Mouse (Mus musculus): ENCODE data around the gene Prex1.

Prex1 gene

GRCm38 (mm10) chr2:166581881-166582583, 131.6 kb downstream of the Prex1 start:
- in situ Hi-C loops (cut with MboI; ENCODE audit: unreplicated experiment in 2 of 2) = loop anchor here in 1 of 2 experiments (10.0 to 25.0 kb wide), 2 partner anchors 423 to 630 kb away; no protein-coding TSS in a partner anchor

- in situ Hi-C loops (cut with MboI; ENCODE audit: unreplicated experiment in 2 of 2) = loop anchor here (10.0 to 25.0 kb wide), 2 partner anchors 425 to 633 kb away; no protein-coding TSS in a partner anchor
These were observed 133.8 kb downstream of the Prex1 start for GRCm38 (mm10) chr2:166579793-166580192.

GRCm38 (mm10) chr2:166579361-166579760, 134.3 kb downstream of the Prex1 start:
- in situ Hi-C loops (cut with MboI; ENCODE audit: unreplicated experiment in 2 of 2) = loop anchor here (10.0 to 25.0 kb wide), 2 partner anchors 425 to 633 kb away; no protein-coding TSS in a partner anchor

DNA sequence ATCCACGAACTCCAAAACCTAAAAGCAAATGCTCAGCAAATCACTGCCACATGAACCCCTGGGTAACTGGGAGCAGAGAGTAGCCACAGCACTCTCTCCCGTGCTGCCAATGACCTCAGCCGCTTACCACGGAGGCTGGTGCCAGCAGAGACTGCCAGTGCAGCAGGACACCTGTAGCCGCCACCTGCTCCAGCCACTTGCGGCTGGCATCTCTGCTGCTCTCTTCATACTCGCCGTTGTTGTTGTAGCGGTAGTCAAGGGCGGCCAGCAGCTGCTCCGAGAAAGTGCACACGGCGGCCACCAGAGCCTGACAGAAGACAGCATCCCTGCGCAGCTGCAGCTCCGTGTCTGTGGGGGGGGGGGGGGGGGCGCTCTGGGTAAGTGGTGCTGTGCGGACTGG, 138.2 kb downstream of the Prex1 start:
- in situ Hi-C loops (cut with MboI; ENCODE audit: unreplicated experiment in 2 of 2) = loop anchor here (10.0 to 25.0 kb wide), 2 partner anchors 429 to 637 kb away; no protein-coding TSS in a partner anchor

DNA sequence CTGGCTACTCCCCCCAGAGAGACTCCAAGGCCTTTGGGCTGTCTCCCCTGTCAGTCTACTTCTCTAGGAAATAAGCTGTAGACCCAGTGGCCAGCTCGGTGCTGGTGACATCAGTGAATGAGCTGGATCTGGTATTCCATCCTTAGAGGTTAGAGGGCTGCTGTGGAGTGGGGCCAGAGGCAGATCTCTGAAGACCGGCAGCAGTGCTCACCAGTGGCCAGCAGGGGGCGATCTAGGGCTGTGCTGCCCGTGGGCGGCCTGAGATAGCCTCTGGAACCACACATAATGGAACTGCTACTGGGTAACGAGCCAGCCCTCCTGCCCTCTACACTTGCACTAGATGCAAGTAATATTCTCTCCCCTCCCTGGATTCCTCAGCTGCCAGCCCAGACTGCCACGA, 138.7 kb downstream of the Prex1 start:
- in situ Hi-C loops (cut with MboI; ENCODE audit: unreplicated experiment in 2 of 2) = loop anchor here (10.0 to 25.0 kb wide), 3 partner anchors 430 to 788 kb away; no protein-coding TSS in a partner anchor

GRCm38 (mm10) chr2:166573621-166574020, 140.0 kb downstream of the Prex1 start:
- in situ Hi-C loops (cut with MboI; ENCODE audit: unreplicated experiment in 2 of 2) = loop anchor here (10.0 to 25.0 kb wide), 2 partner anchors 431 to 786 kb away; no protein-coding TSS in a partner anchor

- in situ Hi-C loops (cut with MboI; ENCODE audit: unreplicated experiment in 2 of 2) = loop anchor here (10.0 to 25.0 kb wide), 2 partner anchors 433 to 785 kb away; no protein-coding TSS in a partner anchor
These were observed 141.3 kb downstream of the Prex1 start for GRCm38 (mm10) chr2:166572297-166572696.

DNA sequence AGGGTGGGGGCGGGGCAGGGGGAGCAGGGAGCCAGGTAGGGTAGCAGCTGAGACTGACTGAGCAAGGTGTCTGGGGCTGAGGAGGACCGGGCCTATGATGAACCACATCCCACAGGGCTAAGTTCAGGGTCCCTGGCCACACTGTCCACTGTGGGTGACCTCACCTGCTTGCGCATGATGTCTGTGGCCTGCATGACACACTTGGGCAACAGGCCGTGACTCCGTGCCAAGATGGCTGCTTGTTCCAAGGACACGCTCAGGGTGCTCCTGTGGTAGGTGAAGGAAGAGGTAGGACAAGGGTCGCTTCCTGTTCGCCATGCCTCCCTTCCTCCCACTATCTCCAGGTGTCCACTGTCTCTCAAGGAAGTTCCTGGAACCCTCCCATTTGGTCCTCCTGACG, 144.4 kb downstream of the Prex1 start:
- in situ Hi-C loops (cut with MboI; ENCODE audit: unreplicated experiment in 2 of 2) = loop anchor here (10.0 to 25.0 kb wide), 2 partner anchors 782 to 794 kb away; no protein-coding TSS in a partner anchor

DNA sequence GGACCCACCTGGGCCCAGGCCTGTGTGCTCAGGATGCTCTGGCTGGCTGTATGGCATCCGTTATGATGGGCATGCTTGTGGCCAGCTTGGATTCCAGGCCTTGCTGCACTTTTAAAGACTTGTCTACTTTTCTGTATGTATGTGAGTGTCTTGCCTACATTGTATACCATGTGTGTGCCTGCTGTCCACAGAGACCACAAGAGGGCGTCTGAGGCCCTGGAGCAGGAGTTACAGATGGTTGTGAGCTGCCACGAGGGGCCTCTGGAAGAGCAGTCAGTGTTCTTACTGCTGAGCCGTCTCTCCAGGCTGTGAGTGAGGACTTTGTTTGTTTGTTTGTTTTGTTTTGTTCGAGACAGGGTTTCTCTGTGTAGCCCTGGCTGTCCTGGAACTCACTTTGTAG, 148.1 kb downstream of the Prex1 start:
- in situ Hi-C loops (cut with MboI; ENCODE audit: unreplicated experiment in 2 of 2) = loop anchor here (10.0 to 25.0 kb wide), 2 partner anchors 778 to 791 kb away; no protein-coding TSS in a partner anchor

DNA sequence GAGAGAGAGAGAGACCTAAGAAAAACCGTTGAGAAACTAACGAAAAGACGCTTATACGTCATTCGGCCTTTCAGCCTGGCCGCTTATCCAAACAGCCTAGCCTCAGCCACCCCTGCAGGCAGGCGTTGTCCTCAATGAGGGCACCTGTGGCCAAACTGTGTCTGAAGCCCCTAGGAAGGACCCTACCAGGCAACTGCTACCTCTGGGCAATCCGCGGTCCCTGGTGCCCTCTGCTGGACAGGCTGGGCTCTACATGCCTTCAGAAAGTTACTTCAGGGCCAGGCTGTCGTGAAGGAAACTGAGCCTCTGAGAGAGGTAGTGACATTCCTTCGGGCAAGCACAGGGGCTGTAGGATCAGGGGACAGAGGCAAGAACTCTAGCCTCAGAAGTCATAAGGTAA, 149.2 kb downstream of the Prex1 start:
- in situ Hi-C loops (cut with MboI; ENCODE audit: unreplicated experiment in 2 of 2) = loop anchor here (5.0 to 25.0 kb wide), 4 partner anchors 82 to 790 kb away; no protein-coding TSS in a partner anchor

DNA sequence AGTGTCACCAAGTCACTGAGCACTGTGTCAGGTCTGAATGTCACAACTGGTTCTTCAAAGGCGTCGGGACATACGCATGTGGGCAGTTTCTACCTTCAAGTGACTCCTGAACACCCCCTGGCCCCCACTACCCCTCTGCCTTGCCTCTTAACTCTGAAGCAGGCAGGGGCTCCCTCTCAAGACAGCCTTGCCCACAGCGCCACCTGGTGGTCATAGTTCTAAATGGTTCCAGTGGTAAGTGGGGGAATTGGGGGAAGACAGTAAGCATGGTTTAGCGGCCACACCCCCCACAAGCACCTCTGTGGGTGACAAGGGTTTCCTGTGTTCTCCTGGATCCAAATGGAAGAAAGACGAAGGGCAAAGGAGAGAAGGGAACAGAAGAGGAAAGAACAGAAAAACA, 149.7 kb downstream of the Prex1 start:
- in situ Hi-C loops (cut with MboI; ENCODE audit: unreplicated experiment in 2 of 2) = loop anchor here (5.0 to 25.0 kb wide), 4 partner anchors 82 to 789 kb away; no protein-coding TSS in a partner anchor

GRCm38 (mm10) chr2:166563076-166563475, 150.6 kb downstream of the Prex1 start:
- in situ Hi-C loops (cut with MboI; ENCODE audit: unreplicated experiment in 2 of 2) = loop anchor here (5.0 to 25.0 kb wide), 4 partner anchors 81 to 788 kb away; no protein-coding TSS in a partner anchor

- in situ Hi-C loops (cut with MboI; ENCODE audit: unreplicated experiment in 2 of 2) = loop anchor here (5.0 to 25.0 kb wide), 4 partner anchors 79 to 787 kb away; no protein-coding TSS in a partner anchor
These were observed 151.9 kb downstream of the Prex1 start for GRCm38 (mm10) chr2:166561781-166562180.

DNA sequence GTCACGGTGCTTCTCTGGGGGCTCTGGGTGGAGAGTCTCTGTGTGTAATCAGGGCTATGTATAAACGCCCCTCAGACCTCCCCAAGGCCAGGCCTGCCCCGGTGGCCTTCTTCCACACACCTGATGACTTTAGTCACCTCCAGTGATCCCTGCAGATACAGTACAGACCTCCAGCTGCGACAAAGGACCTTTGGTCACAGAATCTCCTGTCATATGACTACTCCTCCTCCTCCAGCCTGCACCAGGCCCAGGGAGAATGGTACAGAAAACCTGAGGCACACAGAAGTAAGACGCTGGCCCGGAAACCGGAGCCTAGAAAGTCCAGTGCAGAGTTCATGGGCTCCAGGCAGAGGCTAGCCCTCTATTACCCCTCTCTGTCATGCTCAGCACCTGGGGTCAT, 152.8 kb downstream of the Prex1 start:
- in situ Hi-C loops (cut with MboI; ENCODE audit: unreplicated experiment in 2 of 2) = loop anchor here (5.0 to 25.0 kb wide), 4 partner anchors 79 to 786 kb away; no protein-coding TSS in a partner anchor

DNA sequence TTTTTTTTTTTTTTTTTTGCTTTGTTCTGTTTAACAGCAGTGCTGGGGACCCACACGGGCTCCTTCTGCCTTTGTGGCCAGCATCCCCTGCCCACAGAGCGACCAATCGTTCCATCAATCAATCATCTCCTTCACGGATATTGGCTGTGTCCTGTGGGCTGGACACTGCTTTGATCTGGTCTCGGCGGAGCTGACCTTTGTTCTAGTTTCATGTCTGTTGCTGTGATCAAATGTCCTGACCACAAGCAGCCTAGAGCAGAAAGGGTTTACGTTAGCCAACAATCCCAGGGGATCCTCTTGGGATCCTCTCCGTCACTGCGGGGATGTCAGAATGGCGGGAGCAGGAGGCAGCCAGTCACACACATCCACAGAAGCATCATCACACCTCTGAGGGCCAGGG, 154.1 kb downstream of the Prex1 start:
- in situ Hi-C loops (cut with MboI; ENCODE audit: unreplicated experiment in 2 of 2) = loop anchor here in 1 of 2 experiments (10.0 to 25.0 kb wide), 2 partner anchors 645 to 772 kb away; no protein-coding TSS in a partner anchor

DNA sequence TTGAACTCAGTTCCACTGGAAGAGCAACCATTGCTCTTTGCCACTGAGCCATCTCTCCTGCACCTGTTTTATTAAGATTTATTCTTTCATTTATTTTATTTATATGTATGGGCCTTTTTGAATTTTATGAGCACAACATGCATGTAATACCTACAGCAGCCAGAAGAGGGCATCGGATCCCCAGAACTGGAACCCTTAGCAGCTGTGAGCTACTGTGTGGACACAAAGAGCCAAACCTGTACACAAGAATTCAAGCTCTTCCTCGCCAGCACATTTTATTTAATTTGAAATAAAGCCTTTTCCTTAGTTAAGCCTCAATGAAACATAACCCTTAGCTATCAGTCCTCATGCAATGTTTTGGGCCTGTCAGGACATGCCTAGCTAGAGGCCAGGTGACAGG, 158.1 kb downstream of the Prex1 start:
- in situ Hi-C loops (cut with MboI; ENCODE audit: unreplicated experiment in 2 of 2) = loop anchor here in 1 of 2 experiments (10.0 to 25.0 kb wide), 2 partner anchors 641 to 768 kb away; no protein-coding TSS in a partner anchor

GRCm38 (mm10) chr2:166554169-166554505, 159.5 kb downstream of the Prex1 start:
- in situ Hi-C loops (cut with MboI; ENCODE audit: unreplicated experiment in 2 of 2) = loop anchor here in 1 of 2 experiments (5.0 to 25.0 kb wide), 3 partner anchors 112 to 767 kb away; no protein-coding TSS in a partner anchor

- in situ Hi-C loops (cut with MboI; ENCODE audit: unreplicated experiment in 2 of 2) = loop anchor here in 1 of 2 experiments (5.0 to 25.0 kb wide), 3 partner anchors 111 to 766 kb away; no protein-coding TSS in a partner anchor
These were observed 160.0 kb downstream of the Prex1 start for GRCm38 (mm10) chr2:166553502-166554168.

DNA sequence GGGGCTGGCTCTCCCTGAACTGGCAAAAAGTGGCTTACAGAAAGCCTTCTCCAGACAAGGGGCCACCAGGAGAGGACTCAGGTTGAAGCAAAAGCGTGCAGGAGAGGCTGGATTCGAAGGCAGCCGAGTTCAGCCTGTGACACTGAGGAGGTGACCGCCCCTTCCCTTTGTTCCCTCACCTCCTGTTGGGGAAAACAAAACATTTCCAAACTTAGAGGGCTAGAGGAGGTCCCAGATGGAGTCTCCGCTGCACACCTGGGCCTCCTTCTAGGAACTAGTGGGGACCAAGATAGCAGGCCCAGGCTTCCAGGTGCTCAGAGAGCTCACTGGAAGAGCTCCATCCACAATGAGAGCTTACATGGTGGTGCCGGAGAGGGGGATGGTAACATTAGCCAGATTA, 161.0 kb downstream of the Prex1 start:
- in situ Hi-C loops (cut with MboI; ENCODE audit: unreplicated experiment in 2 of 2) = loop anchor here in 1 of 2 experiments (5.0 to 25.0 kb wide), 3 partner anchors 110 to 765 kb away; no protein-coding TSS in a partner anchor

DNA sequence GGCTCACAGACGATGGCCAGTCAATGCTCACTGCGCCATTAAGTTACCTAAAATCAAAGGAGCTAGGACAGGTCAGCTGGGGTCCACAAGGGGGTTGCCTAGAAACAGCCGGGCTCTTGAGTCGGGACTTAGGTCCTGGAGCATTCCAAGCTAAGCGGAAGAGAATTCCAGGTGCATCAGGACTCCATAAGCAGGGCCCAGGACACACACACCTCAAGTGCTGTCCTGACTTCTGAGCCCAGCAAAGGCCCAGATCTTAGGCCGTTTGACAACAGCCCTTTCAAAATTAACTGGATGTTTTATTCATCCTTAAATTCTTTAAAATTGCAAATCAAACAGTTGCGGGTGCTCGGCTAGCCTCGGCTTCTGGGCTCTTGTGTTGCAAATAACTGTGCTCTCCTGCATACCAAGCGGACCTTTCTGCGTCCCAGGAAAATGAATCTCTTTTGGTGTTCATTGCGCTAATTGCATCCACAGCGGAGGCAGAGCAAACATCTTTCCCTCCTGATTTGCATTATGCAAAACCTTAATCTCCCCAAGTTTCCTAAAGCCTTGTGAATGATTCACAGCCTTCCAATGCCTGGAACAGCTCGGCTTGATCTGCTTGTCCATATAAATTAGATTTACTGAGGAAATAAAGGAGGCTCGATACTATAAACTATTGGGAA, 161.7 kb downstream of the Prex1 start:
- in situ Hi-C loops (cut with MboI; ENCODE audit: unreplicated experiment in 2 of 2) = loop anchor here in 1 of 2 experiments (5.0 to 25.0 kb wide), 3 partner anchors 110 to 765 kb away; no protein-coding TSS in a partner anchor
